Mouse (Mus musculus): ENCODE data around the gene Abcf2.

The Abcf2 gene

GRCm38 (mm10) chr5:24602751-24603343, 25.6 kb upstream of the Abcf2 start:
- intact Hi-C loops (cut with DNase I): no loop called here

DNA sequence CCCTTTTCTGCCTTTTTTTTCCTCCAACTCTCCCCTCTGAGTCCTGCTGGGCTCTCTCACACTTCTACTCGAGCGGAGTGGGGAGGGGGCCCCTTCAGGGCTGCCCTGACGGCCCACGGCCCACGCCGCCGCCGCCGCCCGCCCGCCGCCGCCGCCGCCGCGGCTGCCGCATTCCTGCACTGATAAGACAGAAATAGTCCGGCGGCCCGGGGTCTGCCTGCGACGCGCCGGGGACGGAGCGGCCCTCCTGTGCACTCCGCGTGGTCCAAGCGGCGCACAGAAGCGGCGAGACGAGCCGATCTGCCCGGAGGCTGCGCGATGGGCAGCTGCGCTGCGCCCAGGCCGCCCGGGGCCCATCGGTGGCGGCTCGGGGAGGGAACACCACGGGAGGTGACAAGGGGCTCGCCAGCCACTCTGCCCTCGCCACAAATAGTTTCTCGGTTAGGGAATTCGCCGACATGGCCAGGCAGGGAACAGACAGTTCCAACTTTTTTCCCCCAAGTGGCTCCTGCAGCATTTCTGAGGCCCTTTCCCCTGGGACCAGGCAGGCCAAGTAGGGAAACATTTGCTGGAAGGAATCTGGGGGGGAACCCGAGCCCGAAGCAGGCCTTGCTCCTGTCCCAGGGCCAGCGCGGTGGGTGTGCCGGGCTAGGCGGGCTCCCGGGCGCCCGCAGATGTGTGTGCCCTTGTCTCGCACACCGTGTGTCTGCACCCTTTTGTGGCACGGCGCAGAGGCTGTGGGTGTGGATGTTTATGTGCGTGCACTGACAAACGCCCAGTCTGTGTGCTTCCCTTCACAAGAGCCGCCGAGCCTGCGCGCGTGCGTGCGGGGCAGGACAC, 24.9 kb upstream of the Abcf2 start:
- intact Hi-C loops (cut with DNase I): no loop called here

GRCm38 (mm10) chr5:24601071-24601835, 24.0 kb upstream of the Abcf2 start:
- intact Hi-C loops (cut with DNase I): no loop called here

DNA sequence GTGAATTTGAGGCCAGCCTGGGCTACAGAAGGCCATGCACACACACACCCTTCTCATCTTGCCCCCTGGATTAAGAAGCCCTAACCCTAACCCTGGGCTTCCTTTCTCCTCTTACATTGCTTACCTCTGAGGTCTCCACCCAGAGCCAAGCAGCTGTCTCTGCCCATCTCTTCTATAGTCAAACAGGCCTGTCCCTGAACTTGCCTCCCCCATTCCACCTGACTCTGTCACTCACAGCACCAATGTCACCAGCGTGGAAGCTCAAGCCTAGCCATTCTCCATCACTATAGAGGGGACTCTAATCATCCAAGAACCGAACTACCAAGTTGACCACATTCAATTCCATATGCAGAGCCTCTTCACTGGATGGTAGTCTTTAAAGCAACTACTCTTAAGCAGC, 23.0 kb upstream of the Abcf2 start:
- intact Hi-C loops (cut with DNase I): no loop called here

DNA sequence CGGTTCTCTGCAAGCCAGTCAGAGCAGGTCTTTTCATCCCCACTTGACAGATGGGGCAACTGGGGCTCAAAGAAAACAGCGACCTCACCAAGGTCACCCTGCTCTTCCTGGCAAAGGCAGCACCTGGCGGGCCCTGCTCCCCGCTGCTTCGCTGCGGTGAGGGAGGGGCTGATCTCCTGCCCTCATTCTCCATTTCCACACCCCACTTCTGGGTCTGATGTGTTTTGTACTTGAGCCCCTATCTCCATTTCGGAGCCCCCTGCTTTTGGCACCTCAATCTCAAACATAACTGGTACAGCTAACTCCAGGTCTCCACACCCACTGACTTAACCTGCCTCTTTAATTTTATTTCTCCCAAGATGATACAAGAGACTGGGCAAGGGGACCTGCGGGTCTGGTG, 21.9 kb upstream of the Abcf2 start:
- intact Hi-C loops (cut with DNase I): loop anchor here (5.0 kb wide), 1 partner anchor 53 kb away; no protein-coding TSS in a partner anchor

DNA sequence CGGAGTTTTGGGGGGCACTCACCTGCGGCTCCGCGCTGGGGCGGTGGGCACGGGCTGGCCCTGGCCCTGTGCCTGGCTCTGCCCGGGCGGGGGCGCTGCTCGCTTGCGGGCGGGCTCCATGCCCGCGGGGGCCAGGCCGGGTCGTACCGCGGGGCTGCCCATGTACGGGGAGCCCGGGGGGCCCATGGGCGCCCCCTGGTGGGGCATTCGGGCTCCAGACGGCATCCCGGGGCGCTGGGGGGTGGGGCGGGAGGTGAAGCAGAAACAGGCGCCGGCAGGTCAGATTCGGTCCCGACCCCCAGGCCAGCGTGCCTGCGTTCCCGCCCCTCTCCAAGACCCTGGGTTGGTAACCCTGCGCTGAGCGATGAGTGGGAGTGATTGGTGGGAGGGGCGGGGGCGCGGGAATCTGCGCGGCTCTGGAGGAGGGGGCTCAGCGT, 21.3 kb upstream of the Abcf2 start:
- intact Hi-C loops (cut with DNase I): loop anchor here (5.0 kb wide), 1 partner anchor 54 kb away; no protein-coding TSS in a partner anchor

DNA sequence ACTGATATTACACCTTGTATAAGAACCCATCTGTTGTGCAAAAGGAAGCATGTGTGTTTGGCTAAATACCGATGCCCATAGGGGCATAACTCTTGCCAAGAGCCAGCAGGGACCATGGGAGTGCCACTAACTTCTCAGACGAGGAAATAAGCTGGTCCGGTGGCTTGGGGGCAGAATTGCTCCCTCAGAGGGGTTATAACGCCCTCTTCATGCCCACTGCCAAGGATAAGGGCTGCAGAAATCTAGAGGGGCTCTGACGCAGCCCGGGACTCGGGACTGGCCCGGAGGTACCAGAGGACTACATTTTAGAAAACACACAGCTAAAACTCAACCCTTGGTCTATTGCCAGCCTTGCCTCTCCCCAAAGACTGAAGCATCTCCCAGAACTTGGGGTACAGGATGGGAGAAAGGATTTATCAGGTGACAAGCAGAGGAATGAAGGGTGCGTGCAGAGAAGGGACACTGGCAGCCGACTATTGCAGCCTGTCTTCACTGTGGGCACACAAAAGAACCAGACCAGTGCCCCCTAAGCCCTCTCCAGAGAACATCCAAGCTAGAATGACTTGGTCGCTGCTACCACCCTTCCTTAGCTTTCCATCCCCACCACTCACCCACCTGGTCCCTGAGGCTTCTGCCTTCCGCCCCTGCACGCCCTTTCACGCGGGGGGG, 20.8 kb upstream of the Abcf2 start:
- intact Hi-C loops (cut with DNase I): loop anchor here (5.0 kb wide), 1 partner anchor 54 kb away; no protein-coding TSS in a partner anchor

GRCm38 (mm10) chr5:24597221-24597728, 20.0 kb upstream of the Abcf2 start:
- intact Hi-C loops (cut with DNase I): loop anchor here (5.0 kb wide), 1 partner anchor 55 kb away; no protein-coding TSS in a partner anchor

DNA sequence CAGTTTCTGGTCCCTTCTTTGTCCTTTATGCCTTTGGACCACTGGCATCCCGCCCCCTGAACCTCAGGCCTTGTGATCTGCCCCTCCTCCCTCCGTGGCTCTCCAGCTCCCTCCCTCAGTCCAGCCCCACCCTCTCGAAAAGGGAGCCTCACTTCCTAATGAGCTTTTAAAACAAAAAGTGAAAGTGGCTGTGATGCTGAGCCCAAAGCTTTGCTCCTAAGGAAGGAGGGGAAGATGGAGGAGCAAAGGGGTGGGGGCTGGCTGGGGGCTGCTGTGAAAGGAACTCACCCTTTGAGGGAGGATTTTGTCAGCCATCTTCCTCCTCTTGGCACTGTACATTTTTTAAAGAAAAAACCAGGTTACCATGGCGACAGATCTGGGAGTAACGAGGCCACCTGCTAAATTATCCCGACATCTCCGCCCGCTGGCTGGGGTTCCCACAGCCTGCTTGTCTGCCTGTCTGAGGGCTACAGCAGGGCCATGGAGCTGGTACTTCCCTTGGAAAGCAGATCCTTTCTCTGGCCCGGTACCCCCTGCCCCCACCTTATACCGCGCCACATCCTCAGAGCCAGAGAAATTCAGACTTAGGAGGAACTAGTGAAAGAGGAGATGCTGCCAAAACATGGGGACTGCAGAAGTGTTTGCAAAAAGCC, 19.4 kb upstream of the Abcf2 start:
- intact Hi-C loops (cut with DNase I): loop anchor here (5.0 kb wide), 1 partner anchor 56 kb away; no protein-coding TSS in a partner anchor

- intact Hi-C loops (cut with DNase I): loop anchor here (5.0 kb wide), 1 partner anchor 56 kb away; no protein-coding TSS in a partner anchor
These were observed 18.6 kb upstream of the Abcf2 start for GRCm38 (mm10) chr5:24595786-24596380.

DNA sequence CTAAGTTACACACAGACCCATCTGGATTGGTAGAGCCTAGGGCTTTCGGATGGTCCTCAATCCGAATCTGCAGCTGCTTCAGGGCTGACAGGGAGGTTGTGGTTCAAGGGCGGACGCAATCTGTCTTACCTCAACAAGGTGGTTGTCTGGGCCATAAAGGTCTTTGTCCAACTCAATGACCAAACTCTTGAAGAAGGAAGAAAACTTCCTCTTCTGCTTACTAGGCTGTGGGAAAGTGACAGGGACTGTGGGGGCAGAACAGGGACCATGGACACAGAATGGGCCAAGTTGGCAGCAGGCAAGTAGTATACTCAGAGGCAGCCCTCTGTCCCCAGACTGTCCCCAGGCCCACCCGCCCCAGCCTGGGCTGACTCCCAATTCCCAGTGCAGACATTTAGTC, 18.0 kb upstream of the Abcf2 start:
- intact Hi-C loops (cut with DNase I): loop anchor here (5.0 kb wide), 1 partner anchor 57 kb away; no protein-coding TSS in a partner anchor

GRCm38 (mm10) chr5:24594346-24594745, 17.1 kb upstream of the Abcf2 start:
- intact Hi-C loops (cut with DNase I): loop anchor here (5.0 kb wide), 1 partner anchor 62 kb away; no protein-coding TSS in a partner anchor

GRCm38 (mm10) chr5:24593928-24594327, 16.7 kb upstream of the Abcf2 start:
- intact Hi-C loops (cut with DNase I): loop anchor here (5.0 kb wide), 1 partner anchor 62 kb away; no protein-coding TSS in a partner anchor

GRCm38 (mm10) chr5:24593230-24593629, 16.0 kb upstream of the Abcf2 start:
- intact Hi-C loops (cut with DNase I): loop anchor here (5.0 kb wide), 1 partner anchor 61 kb away; no protein-coding TSS in a partner anchor

GRCm38 (mm10) chr5:24592471-24593160, 15.3 kb upstream of the Abcf2 start:
- intact Hi-C loops (cut with DNase I): loop anchor here (5.0 kb wide), 1 partner anchor 60 kb away; no protein-coding TSS in a partner anchor

GRCm38 (mm10) chr5:24591796-24592470, 14.7 kb upstream of the Abcf2 start:
- intact Hi-C loops (cut with DNase I): loop anchor here (5.0 kb wide), 1 partner anchor 60 kb away; no protein-coding TSS in a partner anchor

GRCm38 (mm10) chr5:24591268-24591721, 14.0 kb upstream of the Abcf2 start:
- intact Hi-C loops (cut with DNase I): loop anchor here (5.0 kb wide), 1 partner anchor 59 kb away; no protein-coding TSS in a partner anchor
